Mouse (Mus musculus): ENCODE results near the gene Fam45a. TPM values are rescaled to one million over a fixed set of nuclear protein-coding genes. Genes with fewer than 3 reads are reported as not detected.

Fam45a gene
- polyA plus RNA-seq, 2 experiments, result 11.8 to 25.7 TPM

GRCm38 (mm10) chr19:60799867-60800569 is 11.4 kb upstream of the Fam45a start:
- H3K27ac ChIP-seq, result peak overlapping the region; percentile 82
- H3K4me2 ChIP-seq (ENCODE audit: low read depth), result peak overlapping the region; percentile 57
- no peaks in the 10 kb centered on the region for H3K27me3 ChIP-seq (ENCODE audit: control insufficient read depth, insufficient read depth, low read length)
- peak overlapping the region; percentile 23; the same call in 1 of the 2 replicates for H3K9ac ChIP-seq (replicated peaks)
- no peak overlapping the region for H3K4me3 ChIP-seq (ENCODE audit: insufficient read depth in 1 of 2, low read depth in 2 of 2, low read length in 2 of 2)
- no peaks in the 10 kb centered on the region for H3K36me3 ChIP-seq (replicated peaks; ENCODE audit: control insufficient read depth, insufficient read depth, low read depth)
- no peaks in the 10 kb centered on the region for H3K9me3 ChIP-seq (ENCODE audit: control insufficient read depth, low read length)
- H3K4me1 ChIP-seq (replicated peaks; ENCODE audit: control insufficient read depth in 2 of 2, insufficient read depth in 2 of 2, low read length in 1 of 2), result peaks cover 28 to 35% of the 10 kb centered on the region in 2 experiments
- DNase-seq (ENCODE audit: low read depth in 3 of 3, low spot score in 3 of 3) (peak; percentile 78 to 88 (median 83)), ATAC-seq (ENCODE audit: insufficient read depth) (peak; percentile 88)
- TF ChIP-seq EP300 (IDR thresholded peaks at IDR 0.05; ENCODE audit: low read depth) (peak; percentile 87), CTCF (IDR thresholded peaks at IDR 0.05; ENCODE audit: low read depth) (no peak)
- WGBS (ENCODE audit: insufficient replicate concordance), result 16% methylated on average over 7 of the region's 7 CpGs

- no peaks in the 10 kb centered on the region for H3K36me3 ChIP-seq (replicated peaks; ENCODE audit: control insufficient read depth, insufficient read depth, low read depth)
- H3K9ac ChIP-seq (replicated peaks), result no peak overlapping the region
- DNase-seq (ENCODE audit: low read depth in 3 of 3, low spot score in 3 of 3) (no peak), ATAC-seq (ENCODE audit: insufficient read depth) (no peak)
- peaks cover 13% of the 10 kb centered on the region in 2 experiments for H3K4me1 ChIP-seq (replicated peaks; ENCODE audit: control insufficient read depth in 2 of 2, insufficient read depth in 2 of 2, low read length in 1 of 2)
- WGBS (ENCODE audit: insufficient replicate concordance), result 24% methylated on average over 2 of the region's 2 CpGs
- H3K4me3 ChIP-seq (ENCODE audit: insufficient read depth in 1 of 2, low read depth in 2 of 2, low read length in 2 of 2), result no peak overlapping the region
- H3K9me3 ChIP-seq (ENCODE audit: control insufficient read depth, low read length), result no peaks in the 10 kb centered on the region
- no peak for TF ChIP-seq EP300 (IDR thresholded peaks at IDR 0.05; ENCODE audit: low read depth)
- no peak overlapping the region for H3K27ac ChIP-seq
- H3K4me2 ChIP-seq (ENCODE audit: low read depth), result no peak overlapping the region
- no peaks in the 10 kb centered on the region for H3K27me3 ChIP-seq (ENCODE audit: control insufficient read depth, insufficient read depth, low read length)
These were observed 6.5 kb upstream of the Fam45a start for GRCm38 (mm10) chr19:60804903-60805302.

- Histone ChIP-seq H3K4me2 (ENCODE audit: low read depth) (no peak overlapping the region), H3K9ac (replicated peaks) (no peak overlapping the region), H3K9me3 (ENCODE audit: control insufficient read depth, low read length) (no peaks in the 10 kb centered on the region), H3K36me3 (replicated peaks; ENCODE audit: control insufficient read depth, insufficient read depth, low read depth) (peaks cover 3% of the 10 kb centered on the region), H3K27ac (no peak overlapping the region; the same call in 1 of the 2 replicates), H3K4me1 (replicated peaks; ENCODE audit: control insufficient read depth in 2 of 2, insufficient read depth in 2 of 2, low read length in 1 of 2) (peaks cover 16 to 20% of the 10 kb centered on the region in 2 experiments), H3K27me3 (ENCODE audit: control insufficient read depth, insufficient read depth, low read length) (no peaks in the 10 kb centered on the region), H3K4me3 (ENCODE audit: insufficient read depth in 1 of 2, low read depth in 2 of 2, low read length in 2 of 2) (no peak overlapping the region)
- 10% methylated on average over 2 of the region's 2 CpGs for WGBS (ENCODE audit: insufficient replicate concordance)
- DNase-seq (ENCODE audit: low read depth in 3 of 3, low spot score in 3 of 3) (no peak), ATAC-seq (ENCODE audit: insufficient read depth) (no peak)
- TF ChIP-seq EP300 (IDR thresholded peaks at IDR 0.05; ENCODE audit: low read depth) (peak; percentile 54; the same call in 1 of the 2 replicates), CTCF (IDR thresholded peaks at IDR 0.05; ENCODE audit: low read depth) (no peak)
These were observed 1.5 kb upstream of the Fam45a start for GRCm38 (mm10) chr19:60809927-60810326.

- H3K27ac ChIP-seq, result peak overlapping the region; percentile 78
- WGBS (ENCODE audit: insufficient replicate concordance), result 8% methylated on average over 10 of the region's 10 CpGs
- H3K4me2 ChIP-seq (ENCODE audit: low read depth), result peak overlapping the region; percentile 91
- H3K36me3 ChIP-seq (replicated peaks; ENCODE audit: control insufficient read depth, insufficient read depth, low read depth), result peaks cover 16% of the 10 kb centered on the region
- no peaks in the 10 kb centered on the region for H3K27me3 ChIP-seq (ENCODE audit: control insufficient read depth, insufficient read depth, low read length)
- DNase-seq (ENCODE audit: low read depth in 3 of 3, low spot score in 3 of 3), result peak in 1 of 3 experiments; percentile 30
- H3K4me3 ChIP-seq (ENCODE audit: insufficient read depth in 1 of 2, low read depth in 2 of 2, low read length in 2 of 2), result peak overlapping the region; percentile 69 to 94
- peaks cover 16 to 20% of the 10 kb centered on the region in 2 experiments for H3K4me1 ChIP-seq (replicated peaks; ENCODE audit: control insufficient read depth in 2 of 2, insufficient read depth in 2 of 2, low read length in 1 of 2)
- peak overlapping the region; percentile 91 for H3K9ac ChIP-seq (replicated peaks)
- H3K9me3 ChIP-seq (ENCODE audit: control insufficient read depth, low read length), result no peaks in the 10 kb centered on the region
- TF ChIP-seq EP300 (IDR thresholded peaks at IDR 0.05; ENCODE audit: low read depth) (no peak), CTCF (IDR thresholded peaks at IDR 0.05; ENCODE audit: low read depth) (no peak)
- ATAC-seq (ENCODE audit: insufficient read depth), result peak; percentile 26
These were observed 628 bp downstream of the Fam45a start for GRCm38 (mm10) chr19:60812036-60812389.

GRCm38 (mm10) chr19:60813133-60813532 is 1.7 kb downstream of the Fam45a start:
- Histone ChIP-seq H3K9ac (replicated peaks) (no peak overlapping the region), H3K4me1 (replicated peaks; ENCODE audit: control insufficient read depth in 2 of 2, insufficient read depth in 2 of 2, low read length in 1 of 2) (peaks cover 16 to 20% of the 10 kb centered on the region in 2 experiments), H3K27ac (no peak overlapping the region), H3K9me3 (ENCODE audit: control insufficient read depth, low read length) (no peaks in the 10 kb centered on the region), H3K4me2 (ENCODE audit: low read depth) (peak overlapping the region; percentile 91), H3K27me3 (ENCODE audit: control insufficient read depth, insufficient read depth, low read length) (no peaks in the 10 kb centered on the region), H3K36me3 (replicated peaks; ENCODE audit: control insufficient read depth, insufficient read depth, low read depth) (peaks cover 25% of the 10 kb centered on the region), H3K4me3 (ENCODE audit: insufficient read depth in 1 of 2, low read depth in 2 of 2, low read length in 2 of 2) (0 out of 4 replicates have a peak overlapping the region, but pooled peaks of 1 of the 2 experiments have one; percentile 20)
- no peak for ATAC-seq (ENCODE audit: insufficient read depth)
- WGBS (ENCODE audit: insufficient replicate concordance), result 91% methylated on average over 6 of the region's 6 CpGs
- DNase-seq (ENCODE audit: low read depth in 3 of 3, low spot score in 3 of 3), result no peak
- TF ChIP-seq CTCF (IDR thresholded peaks at IDR 0.05; ENCODE audit: low read depth), result no peak
- no peak for TF ChIP-seq EP300 (IDR thresholded peaks at IDR 0.05; ENCODE audit: low read depth)
